Mouse (Mus musculus) spleen, postnatal 10 days (tissue): ENCODE measurements around the gene Frrs1l.
A peak's percentile ranks its signal among the peaks of the same experiment; 100 is the strongest.

ENCODE experiments used
- DNase-seq, 2 experiments: peaks; one replicate each; pipeline ENCODE4 v3.0.0; 2021 to 2022; ENCODE audit warnings: low spot score in 2 of 2

Gene Frrs1l

GRCm38 (mm10) chr4:56990215-56990584, at the start of gene Frrs1l:
Gene Frrs1l (minus strand): TSS chr4:56990391.
- DNase-seq, result no peak

GRCm38 (mm10) chr4:57039127-57040031, 49.2 kb upstream of the Frrs1l start:
- no peak for DNase-seq

GRCm38 (mm10) chr4:57037554-57037953, 47.4 kb upstream of the Frrs1l start:
- peak in 1 of 2 experiments; percentile 30 for DNase-seq

- no peak for DNase-seq
Observed at GRCm38 (mm10) chr4:57034169-57034568, 44.0 kb upstream of the Frrs1l start.

- no peak for DNase-seq
Observed at GRCm38 (mm10) chr4:57031440-57031839, 41.2 kb upstream of the Frrs1l start.

GRCm38 (mm10) chr4:57027954-57028353, 37.8 kb upstream of the Frrs1l start:
- DNase-seq, result no peak

- peak in 1 of 2 experiments; percentile 32 for DNase-seq
Observed at GRCm38 (mm10) chr4:57023527-57023926, 33.3 kb upstream of the Frrs1l start.

GRCm38 (mm10) chr4:57021288-57021687, 31.1 kb upstream of the Frrs1l start:
- no peak for DNase-seq

- DNase-seq, result peak; percentile 51 to 84
Observed at GRCm38 (mm10) chr4:57017229-57017628, 27.0 kb upstream of the Frrs1l start.

- DNase-seq, result no peak
Observed at GRCm38 (mm10) chr4:57016366-57017171, 26.4 kb upstream of the Frrs1l start.

GRCm38 (mm10) chr4:57015032-57015431, 24.8 kb upstream of the Frrs1l start:
- no peak for DNase-seq

- no peak for DNase-seq
Observed at GRCm38 (mm10) chr4:57011454-57012046, 21.4 kb upstream of the Frrs1l start.

GRCm38 (mm10) chr4:57010919-57011318, 20.7 kb upstream of the Frrs1l start:
- DNase-seq, result no peak

- DNase-seq, result no peak
Observed at GRCm38 (mm10) chr4:57010425-57010824, 20.2 kb upstream of the Frrs1l start.

GRCm38 (mm10) chr4:57007717-57008116, 17.5 kb upstream of the Frrs1l start:
- no peak for DNase-seq

- DNase-seq, result no peak
Observed at GRCm38 (mm10) chr4:57005011-57005410, 14.8 kb upstream of the Frrs1l start.

GRCm38 (mm10) chr4:57003886-57004285, 13.7 kb upstream of the Frrs1l start:
- DNase-seq, result no peak

GRCm38 (mm10) chr4:57002751-57003150, 12.6 kb upstream of the Frrs1l start:
- DNase-seq, result no peak

GRCm38 (mm10) chr4:57001437-57001836, 11.2 kb upstream of the Frrs1l start:
- DNase-seq, result no peak

GRCm38 (mm10) chr4:56993331-56993730, 3.1 kb upstream of the Frrs1l start:
- DNase-seq, result no peak

- DNase-seq, result no peak
Observed at GRCm38 (mm10) chr4:56991951-56992350, 1.8 kb upstream of the Frrs1l start.
